Mouse (Mus musculus) liver, embryonic 11.5 days (tissue): ENCODE measurements around the gene Gprc5c. TPM values are rescaled to one million over a fixed set of nuclear protein-coding genes. Genes with fewer than 3 reads are reported as not detected.

ENCODE experiments used
- ATAC-seq: fragments of 200-750 bp; cut with Nextera tagmentation; replicated peaks from 2 replicates; pipeline ENCODE4 v1.8.0; 2017; ENCODE audit warnings: moderate number of reproducible peaks, mild to moderate bottlenecking, moderate TSS enrichment, moderate library complexity; ENCODE audit not compliant: low FRiP score
- DNase-seq: peaks from one replicate; pipeline ENCODE4 v3.0.0-alpha.2; 2017; ENCODE audit warnings: low spot score
- H3K27ac ChIP-seq: fragments of 300-500 bp; sonication (generic); 2 replicates; pipeline ENCODE4 v1.5.1; 2014; ENCODE audit warnings: mild to moderate bottlenecking, low read depth, low read length, control low read depth
- H3K27me3 ChIP-seq: fragments of 300-500 bp; sonication (generic); replicated peaks from 2 replicates; pipeline ENCODE4 v1.6.1; 2014; ENCODE audit warnings: low read length, mixed read lengths; ENCODE audit not compliant: control insufficient read depth, insufficient read depth
- H3K36me3 ChIP-seq: fragments of 300-500 bp; sonication (generic); 2 replicates; pipeline ENCODE4 v1.6.1; 2014; ENCODE audit warnings: mild to moderate bottlenecking, low read length, moderate library complexity, mixed read lengths; ENCODE audit not compliant: control insufficient read depth, insufficient read depth
- H3K4me1 ChIP-seq: fragments of 300-500 bp; sonication (generic); replicated peaks from 2 replicates; pipeline ENCODE4 v1.6.1; 2014; ENCODE audit warnings: low read length, mixed read lengths; ENCODE audit not compliant: control insufficient read depth, insufficient read depth
- H3K4me2 ChIP-seq: fragments of 300-500 bp; sonication (generic); 2 replicates; pipeline ENCODE4 v1.6.1; 2014; ENCODE audit warnings: mild to moderate bottlenecking, control low read depth, moderate library complexity
- H3K4me3 ChIP-seq: fragments of 300-500 bp; sonication (generic); 2 replicates; pipeline ENCODE4 v1.5.1; 2014; ENCODE audit warnings: low read depth, low read length, control low read depth
- H3K9ac ChIP-seq: fragments of 300-500 bp; sonication (generic); 2 replicates; pipeline ENCODE4 v1.6.1; 2014; ENCODE audit warnings: low read depth, low read length, control low read depth
- H3K9me3 ChIP-seq: fragments of 300-500 bp; sonication (generic); 2 replicates; pipeline ENCODE4 v1.6.1; 2016; ENCODE audit warnings: low read length, inconsistent platforms, mixed read lengths; ENCODE audit not compliant: control insufficient read depth
- WGBS: fragments of 180-500 bp; shearing (Covaris S2); extraction: QIAGEN DNeasy Blood & Tissue Kit; methylation state at CpG from one replicate; pipeline ENCODE4 v1.1.7; 2014; 5-methylcytosine and 5-hydroxymethylcytosine counted together
- polyA plus RNA-seq: library from polyadenylated mRNA; unstranded; fragments of >200 nt; fragmentation: Nextera tagmentation; extraction: Ambion mirVana; gene quantifications from 2 replicates; pipeline ENCODE4 v1.2.1, GENCODE M21; 2014

Gprc5c gene
- polyA plus RNA-seq, 1 experiment from 2014 or later: 20.2 TPM

DNA sequence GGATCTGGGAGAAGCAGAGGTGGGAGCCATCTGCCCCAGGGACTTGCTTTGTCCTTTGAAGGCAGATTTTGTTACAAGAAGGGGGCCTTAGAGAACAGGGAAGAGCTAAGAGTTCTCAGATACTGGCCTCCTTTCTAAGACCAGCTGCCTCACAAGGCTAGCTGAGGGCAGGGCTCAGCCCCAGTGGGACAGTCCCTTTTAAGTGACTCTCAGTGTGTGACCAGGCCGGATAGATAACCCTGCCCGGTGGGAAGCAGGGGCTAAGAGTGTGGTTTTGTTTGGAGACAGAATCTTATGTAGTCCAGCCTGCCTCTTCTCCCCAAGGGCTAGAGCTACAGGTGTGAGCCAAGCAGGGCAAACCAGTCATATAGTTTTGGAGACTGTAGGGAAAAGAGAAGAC lies 1.4 kb upstream of the Gprc5c start:
- no peak for DNase-seq
- H3K9ac ChIP-seq: no peak overlapping the region
- peaks cover 18% of the 10 kb centered on the region for H3K4me1 ChIP-seq
- no peak overlapping the region for H3K4me3 ChIP-seq
- H3K4me2 ChIP-seq: no peak overlapping the region
- no peak for ATAC-seq
- 7% methylated on average over 2 of the region's 2 CpGs for WGBS
- H3K27me3 ChIP-seq: peaks cover 56% of the 10 kb centered on the region
- no peaks in the 10 kb centered on the region for H3K9me3 ChIP-seq
- H3K36me3 ChIP-seq: no peaks in the 10 kb centered on the region
- no peak overlapping the region for H3K27ac ChIP-seq

DNA sequence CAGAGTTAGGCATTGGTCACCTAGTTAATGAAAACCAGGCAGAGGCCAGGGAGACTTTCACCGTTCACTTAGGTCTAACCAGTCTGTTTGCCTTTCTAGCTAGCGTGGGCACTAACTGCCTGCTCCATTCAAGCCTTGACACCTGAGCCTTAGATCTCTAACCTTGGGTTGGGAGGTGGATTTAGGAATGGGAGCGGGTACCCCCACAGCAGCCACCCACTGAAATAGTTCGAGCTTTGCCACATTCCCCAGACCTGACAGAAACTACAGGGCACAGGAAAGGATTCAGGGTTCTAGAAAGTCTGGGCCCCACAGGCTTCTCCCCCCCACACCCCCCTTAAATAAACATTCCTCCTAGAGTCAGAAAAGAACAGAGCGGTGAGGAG lies 893 bp upstream of the Gprc5c start:
- Histone ChIP-seq H3K9me3 (no peaks in the 10 kb centered on the region), H3K27ac (no peak overlapping the region), H3K36me3 (no peaks in the 10 kb centered on the region), H3K4me2 (peak overlapping the region; percentile 91), H3K4me1 (peaks cover 19% of the 10 kb centered on the region), H3K9ac (no peak overlapping the region), H3K27me3 (peaks cover 59% of the 10 kb centered on the region), H3K4me3 (peak overlapping the region; percentile 62)
- DNase-seq (no peak), ATAC-seq (no peak)
- 29% methylated on average over 5 of the region's 5 CpGs for WGBS

DNA sequence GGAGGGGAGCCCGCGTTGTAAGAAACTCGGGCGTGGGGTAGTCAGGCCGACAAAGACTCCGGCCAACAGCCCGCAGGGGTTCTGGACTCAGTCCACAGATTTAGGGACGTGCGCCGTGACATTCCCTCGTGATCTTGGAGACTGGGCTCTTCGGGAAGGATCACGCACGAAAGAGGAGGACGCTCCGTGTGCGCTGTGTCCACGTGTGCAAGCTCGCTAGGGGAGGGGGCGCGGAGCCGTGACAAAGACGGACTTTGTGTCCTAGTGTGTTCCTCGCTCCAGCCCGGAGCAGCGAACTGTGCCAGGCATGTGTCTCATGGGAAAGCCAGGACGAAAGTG lies 286 bp downstream of the Gprc5c start:
- H3K9me3 ChIP-seq: no peaks in the 10 kb centered on the region
- peak overlapping the region; percentile 68 for H3K9ac ChIP-seq
- no peak for DNase-seq
- peak overlapping the region; percentile 91 for H3K4me2 ChIP-seq
- H3K4me1 ChIP-seq: peaks cover 18% of the 10 kb centered on the region
- peak overlapping the region; percentile 62 for H3K4me3 ChIP-seq
- under 1% methylated on average over 27 of the region's 27 CpGs for WGBS
- H3K27me3 ChIP-seq: peaks cover 59% of the 10 kb centered on the region
- ATAC-seq: no peak
- H3K36me3 ChIP-seq: no peaks in the 10 kb centered on the region
- H3K27ac ChIP-seq: peak overlapping the region; percentile 45

DNA sequence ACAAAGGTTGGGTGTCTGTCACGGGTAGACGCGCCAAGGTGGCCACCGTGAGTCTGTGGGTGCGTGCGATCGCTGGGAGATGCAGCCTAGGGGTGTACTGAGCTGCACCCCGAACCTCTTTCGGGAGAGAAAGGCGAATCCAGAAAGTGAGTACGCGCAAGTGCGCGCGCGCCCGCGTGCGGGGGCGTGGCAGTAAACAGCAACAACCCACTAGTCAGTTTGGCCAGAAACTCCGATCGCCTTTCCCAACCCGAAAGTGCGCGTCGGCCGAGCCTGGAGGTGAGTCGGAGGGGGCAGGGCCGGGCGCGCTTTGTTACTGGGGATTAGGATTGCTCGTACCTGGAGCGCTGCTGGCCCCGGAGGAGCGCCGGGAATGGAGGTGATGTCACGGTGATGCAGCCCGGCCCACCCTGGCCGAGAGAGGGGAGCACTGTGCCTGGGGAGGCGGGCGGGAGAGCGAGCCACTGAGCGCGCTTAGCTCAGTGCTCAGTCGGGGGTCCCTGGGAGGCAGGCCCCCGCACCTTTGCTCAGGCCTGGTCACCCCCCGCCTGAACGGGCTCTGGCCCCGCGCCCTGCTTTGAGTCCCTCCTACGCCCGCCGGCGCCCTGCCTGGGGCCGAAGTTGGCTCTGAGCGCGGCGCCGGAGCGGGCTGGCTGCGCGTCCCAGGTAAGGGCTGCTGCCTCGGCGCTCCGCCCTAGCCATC lies 807 bp downstream of the Gprc5c start:
- Histone ChIP-seq H3K9ac (peak overlapping the region; percentile 68), H3K9me3 (no peaks in the 10 kb centered on the region), H3K27ac (peak overlapping the region; percentile 45), H3K4me3 (peak overlapping the region; percentile 62), H3K4me2 (peak overlapping the region; percentile 91), H3K27me3 (peaks cover 59% of the 10 kb centered on the region), H3K4me1 (peaks cover 18% of the 10 kb centered on the region), H3K36me3 (no peaks in the 10 kb centered on the region)
- peak; percentile 50 for ATAC-seq
- WGBS: under 1% methylated on average over 64 of the region's 65 CpGs
- DNase-seq: peak; percentile 79

DNA sequence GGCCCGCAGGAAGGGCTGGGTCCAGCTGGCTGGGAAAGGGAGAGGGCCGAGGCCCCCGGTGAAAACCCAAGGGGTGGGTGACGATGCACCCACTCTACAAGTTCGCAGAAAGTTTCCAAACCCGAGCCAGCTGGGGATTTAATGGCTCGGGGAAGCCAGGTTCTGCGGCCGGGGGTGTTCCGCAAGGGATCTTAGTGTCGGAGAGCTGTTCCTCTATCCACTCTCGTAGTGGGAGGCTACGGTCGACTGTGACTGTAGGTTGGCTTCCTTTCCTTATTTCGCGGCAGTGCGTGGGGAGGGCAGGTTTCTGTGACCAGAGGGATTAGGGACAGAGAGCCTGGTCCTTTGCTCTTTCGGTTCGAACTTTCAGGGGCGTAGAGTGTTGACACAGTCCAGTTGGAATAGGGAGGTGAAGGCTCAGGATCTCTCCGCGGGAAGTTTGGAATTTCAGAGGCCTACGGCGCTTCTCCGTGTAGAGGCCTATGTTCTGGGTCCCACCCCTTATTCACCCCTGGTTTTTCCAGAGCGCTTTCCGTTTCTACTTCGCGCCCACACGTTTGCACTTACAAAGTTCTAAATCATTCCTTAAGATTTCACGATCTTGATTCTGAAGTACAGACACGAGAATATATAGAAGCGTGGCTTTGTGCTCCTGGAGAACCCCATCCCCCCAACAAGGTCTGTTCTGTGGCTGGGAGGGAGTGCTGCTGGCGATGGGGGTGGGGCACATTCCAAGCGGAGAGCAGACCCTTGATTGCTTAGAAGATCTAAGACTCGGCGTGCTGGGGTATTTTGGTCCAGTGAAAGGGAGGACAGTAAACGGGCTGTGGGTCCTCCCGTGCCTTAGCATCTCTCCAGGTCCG lies 1.6 kb downstream of the Gprc5c start:
- Histone ChIP-seq H3K4me3 (peak overlapping the region; percentile 62), H3K9ac (peak overlapping the region; percentile 68), H3K36me3 (no peaks in the 10 kb centered on the region), H3K4me2 (peak overlapping the region; percentile 91), H3K27me3 (peaks cover 59% of the 10 kb centered on the region), H3K4me1 (peaks cover 18% of the 10 kb centered on the region), H3K9me3 (no peaks in the 10 kb centered on the region), H3K27ac (peak overlapping the region; percentile 45)
- DNase-seq: peak; percentile 67
- 2% methylated on average over 40 of the region's 40 CpGs for WGBS
- no peak for ATAC-seq

DNA sequence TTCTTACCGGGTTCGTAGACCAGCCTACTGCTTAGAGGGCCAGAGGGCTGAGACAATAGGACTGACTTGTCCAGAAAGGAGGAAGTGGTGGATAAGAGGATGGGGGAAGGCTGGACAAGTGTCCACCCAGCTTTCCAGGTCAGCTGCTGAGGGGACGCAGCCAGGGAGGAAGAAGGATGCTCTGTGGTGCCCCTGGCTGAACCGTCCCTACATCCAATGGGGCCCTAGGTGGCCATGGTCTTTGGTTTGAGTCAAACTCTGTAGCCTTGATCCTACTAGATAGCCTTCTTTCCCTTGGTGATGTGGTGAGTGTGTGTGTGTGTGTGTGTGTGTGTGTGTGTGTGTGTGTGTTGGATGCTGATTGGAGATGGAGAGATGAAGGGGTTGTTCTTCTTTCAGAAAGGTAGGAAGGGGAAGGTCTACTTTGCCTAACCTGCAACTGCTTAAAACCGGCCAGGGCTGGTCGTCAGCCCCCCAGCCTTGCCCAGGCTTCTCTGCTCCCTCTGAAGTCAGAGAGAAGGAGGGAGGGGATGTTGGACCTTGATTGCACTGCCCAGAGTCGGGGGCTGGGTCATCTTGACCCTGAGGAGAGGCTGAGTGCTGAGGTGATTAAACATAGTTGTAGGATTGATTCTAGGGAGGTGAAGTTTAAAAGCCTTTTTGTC lies 2.4 kb downstream of the Gprc5c start:
- 21% methylated on average over 7 of the region's 7 CpGs for WGBS
- ATAC-seq: no peak
- Histone ChIP-seq H3K9me3 (no peaks in the 10 kb centered on the region), H3K4me2 (peak overlapping the region; percentile 91), H3K4me1 (peaks cover 18% of the 10 kb centered on the region), H3K9ac (peak overlapping the region; percentile 68), H3K4me3 (peak overlapping the region; percentile 62), H3K27ac (peak overlapping the region; percentile 45; the same call in 1 of the 2 replicates), H3K27me3 (peaks cover 59% of the 10 kb centered on the region), H3K36me3 (no peaks in the 10 kb centered on the region)
- DNase-seq: no peak

DNA sequence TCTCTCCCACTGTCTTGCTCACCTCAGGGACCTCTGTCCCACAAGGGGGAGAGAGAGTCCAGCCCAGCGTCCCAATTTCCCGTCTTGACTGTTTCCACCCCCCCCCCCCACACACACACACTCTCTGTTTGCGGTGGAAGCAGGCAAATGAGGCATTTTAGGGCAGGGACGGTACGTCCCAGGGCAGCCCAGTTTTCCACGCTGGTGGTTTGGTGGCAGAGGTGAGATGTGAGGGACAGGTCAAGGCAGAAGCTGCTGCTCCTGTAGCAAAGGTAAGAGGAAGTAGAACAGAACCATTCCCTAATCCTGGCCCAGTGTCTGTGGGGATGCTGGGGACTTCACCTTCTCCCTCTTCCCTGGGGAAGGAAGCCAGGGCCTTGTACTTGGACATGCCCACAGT lies 3.6 kb downstream of the Gprc5c start:
- H3K36me3 ChIP-seq: no peaks in the 10 kb centered on the region
- H3K27ac ChIP-seq: no peak overlapping the region
- peaks cover 50% of the 10 kb centered on the region for H3K27me3 ChIP-seq
- no peak overlapping the region for H3K4me2 ChIP-seq
- no peak for DNase-seq
- no peak overlapping the region for H3K9ac ChIP-seq
- H3K4me3 ChIP-seq: no peak overlapping the region
- H3K9me3 ChIP-seq: no peaks in the 10 kb centered on the region
- ATAC-seq: no peak
- 68% methylated on average over 6 of the region's 6 CpGs for WGBS
- H3K4me1 ChIP-seq: peaks cover 18% of the 10 kb centered on the region

DNA sequence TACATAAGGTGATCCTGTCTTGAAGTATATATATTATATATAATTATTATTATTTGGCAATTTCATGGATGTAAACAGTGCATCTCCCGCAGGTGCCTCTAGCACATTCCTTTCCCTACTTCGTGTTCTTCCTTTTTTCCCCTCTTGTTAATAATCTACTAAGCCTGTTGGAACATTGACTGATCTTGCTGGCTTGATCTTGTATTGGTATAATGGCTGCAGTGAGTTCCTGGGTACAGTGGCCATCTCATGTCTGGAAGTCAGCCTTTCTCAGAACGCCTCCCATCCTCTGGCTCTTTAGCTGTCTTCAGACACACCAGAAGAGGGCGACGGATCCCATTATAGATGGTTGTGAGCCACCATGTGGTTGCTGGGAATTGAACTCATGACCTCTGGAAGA lies 5.2 kb downstream of the Gprc5c start:
- WGBS: 86% methylated on average over 5 of the region's 5 CpGs
- no peaks in the 10 kb centered on the region for H3K9me3 ChIP-seq
- no peak overlapping the region for H3K9ac ChIP-seq
- ATAC-seq (no peak), DNase-seq (no peak)
- H3K36me3 ChIP-seq: no peaks in the 10 kb centered on the region
- H3K27me3 ChIP-seq: peaks cover 34% of the 10 kb centered on the region
- no peak overlapping the region for H3K27ac ChIP-seq
- no peak overlapping the region for H3K4me3 ChIP-seq
- peaks cover 14% of the 10 kb centered on the region for H3K4me1 ChIP-seq
- H3K4me2 ChIP-seq: no peak overlapping the region
